Mouse (Mus musculus) layer of hippocampus, adult 6 months (tissue): ENCODE data around the gene Akr1c12. TPM values are rescaled to one million over a fixed set of nuclear protein-coding genes. Genes with fewer than 3 reads are reported as not detected.

Experiments used
- long read RNA-seq, 2 experiments: library from polyadenylated mRNA; unstranded; transcript quantifications; one replicate each; pipeline ENCODE4 v2.0.0; 2019 to 2020
- polyA plus RNA-seq: library from polyadenylated mRNA; unstranded; fragments of <200 nt; fragmentation: Nextera tagmentation; gene quantifications from 2 replicates; pipeline ENCODE4 v1.2.3, GENCODE M21; 2021

Akr1c12 gene
- polyA plus RNA-seq, result not detected in 2 replicates
- long read RNA-seq, experiment 1, result 0 reads
- long read RNA-seq, experiment 2, result 0 reads

DNA sequence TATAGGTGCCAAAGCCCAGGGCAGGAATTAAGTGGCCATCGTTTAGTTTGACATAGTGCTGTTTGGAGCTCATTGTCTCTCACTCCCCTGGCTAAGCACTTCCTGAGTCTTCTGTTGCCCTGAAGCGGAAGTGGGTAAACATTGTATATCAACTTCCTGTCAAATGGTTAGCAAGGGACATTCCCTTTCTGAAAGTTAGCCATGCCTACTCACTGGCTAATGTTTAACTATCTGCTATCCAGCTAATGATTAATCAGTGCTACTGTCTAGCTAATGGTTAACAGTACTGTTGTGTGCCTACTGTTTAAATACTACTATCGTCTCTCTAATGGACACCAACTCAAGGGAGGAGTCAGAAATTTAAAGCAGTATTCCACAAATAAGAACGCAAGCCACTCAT is at the start of gene Akr1c12:
Gene Akr1c12 (minus strand): TSS at position 150 of the 400 bp plus-strand sequence.

DNA sequence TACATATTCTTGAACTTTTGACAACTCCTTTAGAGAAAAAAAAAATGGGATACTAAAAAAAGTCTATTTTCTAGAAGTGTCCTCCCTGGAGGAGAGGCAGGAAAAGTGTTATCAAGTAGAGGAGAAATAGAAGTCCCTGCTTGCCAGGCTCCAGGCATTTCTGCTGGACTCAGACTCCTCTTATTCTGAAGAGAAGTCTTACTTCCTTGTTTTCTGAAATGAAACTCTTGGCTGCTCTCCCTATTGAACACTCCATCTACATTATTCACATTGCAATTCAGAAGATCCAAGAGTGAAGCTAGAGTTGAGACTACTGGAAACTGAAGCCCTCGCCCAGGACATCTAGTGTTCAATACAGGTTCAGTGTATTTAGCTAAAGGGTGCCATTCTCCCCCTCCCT is 50.8 kb downstream of the Akr1c12 start, which contains the start of gene Akr1c19:
Gene Akr1c19 (plus strand): TSS at position 260 of the 400 bp plus-strand sequence.

Other genes with a start within 250 kb of the Akr1c12 start
- gene Akr1c14, start 230.4 kb downstream of the Akr1c12 start, polyA plus RNA-seq, result 1.2 and 1.4 TPM in 2 replicates
- 2.1 and 2.8 TPM in 2 replicates for gene Akr1c18, start 128.8 kb downstream of the Akr1c12 start, polyA plus RNA-seq
- 0.29 and 0.55 TPM in 2 replicates for gene Akr1c13, start 88.3 kb downstream of the Akr1c12 start, polyA plus RNA-seq
- 0.23 TPM in 1 of 2 replicates, not detected in the other for gene Akr1c19, start 50.7 kb downstream of the Akr1c12 start, polyA plus RNA-seq
- gene Akr1c6, start 154.9 kb upstream of the Akr1c12 start, polyA plus RNA-seq, result not detected in 2 replicates
- not detected in 2 replicates for gene Akr1c20, start 243.9 kb upstream of the Akr1c12 start, polyA plus RNA-seq